Mouse (Mus musculus) kidney, postnatal 14 days (tissue): ENCODE results near the gene Brd3.

Experiments
- DNase-seq: peaks from one replicate; pipeline ENCODE4 v3.0.0; 2022; ENCODE audit warnings: mixed read lengths

The Brd3 gene

DNA sequence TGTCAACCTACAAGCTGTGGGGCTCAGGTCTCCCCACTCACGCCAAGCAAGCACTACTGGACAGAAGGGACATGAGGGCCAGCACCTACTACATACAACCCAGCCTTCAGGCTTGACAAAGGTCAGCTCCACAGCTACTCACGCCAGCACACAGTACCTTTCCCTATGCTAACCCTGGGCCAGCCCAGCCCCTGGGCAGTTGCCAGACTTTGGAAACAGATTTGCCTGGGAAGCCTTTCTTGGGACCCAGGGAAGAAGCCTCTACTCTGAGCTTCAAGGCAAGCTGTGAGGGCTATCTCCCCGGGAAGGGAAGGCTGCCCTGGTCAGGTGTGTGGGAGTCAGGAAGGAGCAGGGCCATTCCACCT is 37.5 kb downstream of the Brd3 start:
- DNase-seq: peak; percentile 62

DNA sequence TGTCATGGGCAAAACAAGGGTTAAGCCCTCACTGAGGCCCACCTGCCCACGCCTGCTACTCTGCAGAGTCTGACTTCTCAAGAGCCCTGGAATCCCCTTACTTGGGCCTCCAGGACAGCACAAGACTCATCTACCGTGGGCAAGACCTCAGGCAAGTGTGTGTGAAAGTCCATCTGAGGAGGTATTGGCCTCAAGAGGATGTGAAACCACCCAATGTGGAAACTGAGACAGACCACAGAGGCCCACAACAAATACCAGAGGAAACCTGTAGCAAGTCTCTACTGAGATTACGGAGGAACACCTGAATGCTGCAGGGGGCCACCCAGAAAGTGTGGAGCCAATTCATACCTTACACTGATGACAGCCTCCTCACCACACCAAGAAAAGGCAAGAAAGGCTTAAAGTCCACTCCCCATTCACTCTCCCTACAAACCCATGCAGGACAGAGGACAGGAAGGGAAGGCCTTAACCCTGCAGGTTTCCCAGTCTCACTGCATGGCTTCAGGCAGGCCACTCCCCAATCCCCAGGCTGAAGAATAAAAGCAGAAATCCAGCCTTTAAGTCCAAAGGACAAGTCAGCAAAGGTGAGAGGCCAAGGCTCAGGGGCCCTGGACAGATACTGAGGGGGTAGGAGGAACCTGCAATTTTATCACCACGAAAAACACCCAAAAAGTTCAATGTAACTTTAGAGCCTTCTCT is 38.0 kb downstream of the Brd3 start:
- DNase-seq: no peak

DNA sequence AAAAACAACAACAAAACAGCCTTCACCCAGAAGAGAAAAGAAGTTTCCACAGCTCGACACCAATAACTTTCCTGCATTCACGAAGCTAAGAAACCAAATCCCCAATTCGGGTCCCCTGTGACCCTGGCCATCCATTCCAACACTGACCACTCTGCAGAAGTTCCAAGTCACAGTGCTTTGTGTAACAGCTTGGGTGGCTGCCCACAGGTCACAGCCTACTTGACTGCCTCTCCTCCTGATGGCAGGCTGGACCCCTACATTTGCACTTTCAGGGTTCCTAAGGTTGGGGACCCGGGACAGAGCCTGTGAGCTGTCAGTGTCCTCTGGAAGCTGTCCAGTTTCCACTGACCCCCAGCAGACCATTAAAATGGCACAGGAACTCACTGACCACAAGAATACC is 44.6 kb downstream of the Brd3 start:
- no peak for DNase-seq

GRCm38 (mm10) chr2:27461881-27462660 is 45.4 kb downstream of the Brd3 start:
- peak; percentile 79 for DNase-seq

DNA sequence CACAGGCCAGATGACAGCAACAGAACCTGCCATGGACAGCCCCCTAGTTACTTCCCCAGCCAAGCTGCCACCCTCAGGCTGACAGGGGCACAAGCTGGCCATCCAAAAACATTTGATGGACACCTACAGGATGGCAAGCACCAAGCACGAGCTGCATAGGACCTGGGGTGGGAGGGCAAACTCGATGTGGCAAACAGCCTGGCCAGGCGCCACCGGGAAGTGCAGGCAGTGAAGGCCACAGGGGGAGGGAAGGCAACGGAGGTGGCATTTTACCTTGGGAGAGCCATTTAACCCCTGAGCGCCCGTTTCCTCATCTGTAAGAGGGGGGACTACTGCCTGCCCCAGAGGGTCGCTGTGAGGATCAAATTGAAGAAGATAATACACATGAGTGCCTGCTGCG is 46.8 kb downstream of the Brd3 start:
- no peak for DNase-seq

DNA sequence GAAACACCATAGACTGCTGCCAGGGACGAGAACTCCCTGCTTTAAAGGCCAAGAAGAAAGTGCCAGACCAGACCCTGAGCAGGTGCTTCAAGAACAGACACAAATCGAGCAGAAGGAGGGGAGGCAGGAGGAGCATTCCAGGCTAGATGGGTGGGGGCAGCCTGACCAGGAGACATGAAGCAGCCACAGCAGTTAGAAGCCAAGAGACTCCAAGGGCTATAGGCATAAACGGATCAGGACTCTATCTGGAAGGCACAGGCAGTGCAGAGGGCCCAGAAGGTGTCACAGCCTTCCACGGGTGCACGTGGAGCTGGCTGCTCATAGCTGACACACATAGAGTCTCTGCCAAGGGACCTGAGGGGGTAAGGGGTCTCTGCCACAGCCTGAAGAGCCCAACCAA is 47.3 kb downstream of the Brd3 start:
- no peak for DNase-seq

- DNase-seq: no peak
Measured at GRCm38 (mm10) chr2:27459735-27460134, 47.7 kb downstream of the Brd3 start.

DNA sequence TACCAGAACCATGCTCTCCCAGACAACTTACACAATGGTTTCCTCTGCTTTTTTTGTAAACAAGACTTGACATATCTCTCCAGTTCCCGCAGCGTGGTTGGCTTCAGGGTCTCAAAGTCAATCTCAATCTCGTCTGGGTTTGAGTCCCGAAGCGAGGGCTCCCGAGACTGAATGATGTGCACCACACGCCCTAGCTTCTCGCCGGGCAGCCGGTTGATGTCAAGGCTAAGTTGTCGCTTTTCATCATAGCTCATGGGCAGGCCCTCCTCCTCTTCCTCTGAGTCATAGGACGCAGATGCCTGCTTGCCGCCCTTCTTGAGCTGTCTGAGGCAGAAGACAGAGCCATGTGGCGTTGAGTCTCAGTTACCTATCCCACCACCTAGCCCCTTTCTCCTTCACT is 57.2 kb downstream of the Brd3 start:
- DNase-seq: no peak

DNA sequence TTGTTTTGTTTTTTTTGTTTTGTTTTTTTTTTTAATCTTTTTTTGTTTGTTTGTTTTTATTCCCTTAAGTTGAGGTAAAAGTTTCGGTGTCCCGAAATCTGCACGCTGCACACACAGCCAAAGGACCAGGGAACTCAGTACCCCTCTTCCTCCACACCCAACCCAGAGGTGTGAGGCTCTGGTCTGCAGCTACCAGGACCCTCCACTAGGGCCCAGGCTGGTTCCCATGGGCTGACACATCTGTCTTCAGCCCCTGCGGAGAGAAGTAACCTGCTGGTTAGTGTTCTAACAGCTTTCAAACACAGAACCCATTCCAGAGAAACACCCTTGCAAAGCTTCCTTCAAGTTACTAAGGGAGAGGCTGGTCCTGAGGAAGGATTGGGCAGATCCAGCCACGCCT is 59.7 kb downstream of the Brd3 start:
- DNase-seq: no peak

DNA sequence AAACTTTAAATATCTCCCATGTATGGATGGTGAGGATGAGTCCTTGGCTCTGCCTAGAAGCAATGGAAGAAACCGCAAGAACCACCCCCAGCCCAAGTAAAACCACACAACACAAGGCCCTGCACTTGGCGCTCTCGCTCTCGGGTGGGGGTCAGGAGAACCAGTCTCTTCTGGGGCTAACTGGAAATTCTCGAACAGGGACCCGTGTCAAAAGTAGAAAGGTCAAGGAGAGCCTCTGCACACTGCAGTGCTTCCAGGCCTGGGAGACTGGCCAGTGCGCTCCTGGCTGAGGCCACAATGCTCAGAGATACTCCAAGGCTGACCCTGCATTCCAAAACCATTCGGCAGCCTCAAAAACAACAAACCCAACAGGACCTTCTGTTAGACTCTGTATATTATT is 60.6 kb downstream of the Brd3 start:
- no peak for DNase-seq

- DNase-seq: no peak
Measured at GRCm38 (mm10) chr2:27445910-27446309, 61.6 kb downstream of the Brd3 start.

GRCm38 (mm10) chr2:27443450-27443708 is 64.1 kb downstream of the Brd3 start:
- DNase-seq: no peak

GRCm38 (mm10) chr2:27442708-27443449 is 64.6 kb downstream of the Brd3 start:
- no peak for DNase-seq

DNA sequence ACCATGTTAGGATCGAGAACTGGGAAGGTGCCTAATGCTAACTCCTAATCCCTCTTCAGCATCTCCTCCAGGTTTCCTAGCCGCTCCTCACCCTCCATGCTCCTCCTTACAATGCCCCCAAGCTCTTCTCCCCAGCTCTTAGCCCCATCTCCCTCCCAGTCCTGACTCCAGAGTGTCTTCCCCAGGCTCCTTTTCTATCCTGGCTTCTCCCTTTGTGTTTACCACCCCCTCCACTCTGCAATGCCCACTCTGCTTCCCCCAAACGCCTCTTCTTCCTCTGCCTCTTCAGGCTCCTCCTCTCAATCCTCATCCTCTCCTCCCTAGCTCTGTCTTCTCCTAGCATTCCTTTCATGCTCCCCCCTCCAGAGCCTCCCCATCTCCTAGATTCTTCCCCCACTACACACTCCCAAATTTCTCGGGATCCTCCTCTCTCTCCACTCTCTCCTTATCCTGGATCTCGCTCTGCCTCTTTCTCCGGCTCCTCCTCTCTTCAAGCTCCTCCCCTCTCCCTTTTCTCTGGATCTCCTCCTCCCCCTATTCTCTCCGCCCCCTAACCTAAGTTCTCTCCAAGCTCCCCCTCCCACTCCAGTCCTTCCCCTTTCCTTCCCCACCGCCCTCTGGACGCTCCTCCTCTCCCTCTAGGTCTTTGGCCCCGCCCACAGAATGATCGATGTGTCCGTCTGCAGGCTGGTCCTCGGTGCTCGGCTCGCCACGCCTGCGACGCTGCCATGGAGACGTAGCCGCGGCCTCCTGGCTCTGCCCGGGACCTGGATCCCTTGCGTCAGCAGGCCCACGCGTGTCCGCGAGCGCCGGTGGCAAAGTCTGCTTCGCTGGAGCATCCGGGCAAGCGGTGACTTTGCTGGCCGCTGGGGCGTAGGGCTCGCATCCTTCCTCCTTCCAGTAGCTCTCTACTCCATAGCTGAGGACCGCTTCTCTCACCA is 65.4 kb downstream of the Brd3 start, which contains the start of gene Brd3os:
Gene Brd3os, plus strand, starts transcription at position 558 of the 941 bp plus-strand sequence.
- peak; percentile 97 for DNase-seq

- DNase-seq: no peak
Measured at GRCm38 (mm10) chr2:27438281-27438680, 69.2 kb downstream of the Brd3 start.

DNA sequence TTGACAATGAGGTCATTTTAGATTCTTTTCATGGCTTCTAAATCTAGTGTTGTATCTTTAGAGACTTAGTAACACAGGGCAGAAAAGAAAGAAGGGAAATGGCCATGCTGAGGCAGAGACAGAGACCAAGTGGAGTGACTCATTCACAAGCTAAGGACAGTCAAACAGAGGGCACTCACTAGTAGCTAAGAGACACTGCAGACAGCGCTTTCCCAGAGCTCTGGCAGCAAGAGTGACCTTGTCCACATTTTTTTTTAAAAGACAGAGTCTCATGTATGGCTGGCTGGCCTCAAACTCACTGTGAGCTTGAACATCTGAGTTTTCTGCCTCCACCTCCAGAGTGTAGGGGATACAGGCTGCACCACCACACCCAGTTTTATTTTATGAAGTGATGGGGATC is 69.6 kb downstream of the Brd3 start:
- no peak for DNase-seq

DNA sequence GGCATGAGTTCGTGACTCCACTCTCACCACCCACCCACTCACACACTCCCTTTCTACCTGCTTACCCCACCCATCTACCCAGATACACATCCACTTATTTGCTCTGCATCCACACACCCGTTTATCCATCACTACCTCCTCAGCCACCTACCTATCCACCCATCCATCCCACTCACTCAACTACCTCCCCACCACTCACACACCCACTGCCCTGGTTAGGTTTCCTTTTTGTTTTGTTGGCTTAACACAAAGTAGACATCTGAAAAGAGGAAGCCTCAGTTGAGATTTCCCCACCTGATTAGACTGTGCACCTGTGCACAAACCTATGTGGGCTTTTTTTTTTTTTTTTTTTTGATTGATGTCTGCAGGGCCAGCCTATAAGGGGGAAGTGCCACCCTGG is 74.9 kb downstream of the Brd3 start:
- no peak for DNase-seq

- no peak for DNase-seq
Measured at GRCm38 (mm10) chr2:27430621-27431020, 76.8 kb downstream of the Brd3 start.

DNA sequence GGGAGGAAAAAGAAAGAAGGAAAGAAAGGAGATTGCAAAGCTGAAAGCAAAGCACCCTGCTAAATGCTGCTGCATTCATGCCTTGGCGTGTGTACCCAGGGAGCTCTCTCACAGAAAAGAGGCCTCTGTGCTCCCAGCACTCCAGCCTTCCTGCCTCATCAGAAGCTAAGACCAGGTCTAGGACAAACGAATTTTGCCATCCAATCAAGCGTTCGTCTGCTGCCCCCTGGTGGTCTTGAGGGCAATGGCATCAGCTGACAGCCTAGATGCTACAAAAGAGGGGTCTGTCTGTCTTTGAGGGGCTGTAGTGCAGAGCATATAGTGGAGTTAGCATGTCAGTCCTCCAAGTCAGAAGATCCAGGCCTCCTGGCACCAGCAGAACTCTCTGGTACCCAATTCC is 79.4 kb downstream of the Brd3 start:
- peak; percentile 87 for DNase-seq

DNA sequence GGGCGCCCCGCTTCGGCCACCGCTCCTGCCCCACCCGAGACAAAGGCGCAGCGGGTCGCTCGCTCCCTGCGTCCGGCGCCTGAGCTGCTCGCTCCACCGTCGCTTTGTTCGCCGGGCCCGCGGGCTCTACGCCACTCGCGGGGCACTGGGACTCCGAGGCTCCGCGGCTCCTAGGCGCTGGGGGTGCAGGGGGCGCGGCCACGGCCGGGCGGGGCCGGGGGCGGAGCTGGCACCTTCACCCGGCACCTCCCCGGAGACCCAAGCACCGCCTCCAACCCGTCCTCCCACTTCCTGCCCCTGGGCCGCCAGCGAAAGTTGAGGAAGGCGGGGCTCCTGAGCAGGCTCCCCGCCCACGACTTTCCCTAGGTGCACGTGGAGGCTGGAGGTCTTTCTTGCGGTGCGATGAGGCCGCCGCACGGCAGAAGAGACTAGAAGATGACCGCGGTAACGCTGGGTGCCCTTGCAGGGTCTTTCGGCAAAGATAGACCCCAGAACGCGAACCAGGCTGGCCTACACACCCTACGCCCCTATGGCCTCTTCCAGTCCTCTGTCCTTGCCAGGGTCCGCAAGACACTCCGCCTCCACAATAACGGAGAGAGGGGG is 80.5 kb downstream of the Brd3 start, which contains the start of gene Vav2:
Gene Vav2, minus strand, starts transcription at position 179 of the 603 bp plus-strand sequence.
- peak; percentile 96 for DNase-seq

DNA sequence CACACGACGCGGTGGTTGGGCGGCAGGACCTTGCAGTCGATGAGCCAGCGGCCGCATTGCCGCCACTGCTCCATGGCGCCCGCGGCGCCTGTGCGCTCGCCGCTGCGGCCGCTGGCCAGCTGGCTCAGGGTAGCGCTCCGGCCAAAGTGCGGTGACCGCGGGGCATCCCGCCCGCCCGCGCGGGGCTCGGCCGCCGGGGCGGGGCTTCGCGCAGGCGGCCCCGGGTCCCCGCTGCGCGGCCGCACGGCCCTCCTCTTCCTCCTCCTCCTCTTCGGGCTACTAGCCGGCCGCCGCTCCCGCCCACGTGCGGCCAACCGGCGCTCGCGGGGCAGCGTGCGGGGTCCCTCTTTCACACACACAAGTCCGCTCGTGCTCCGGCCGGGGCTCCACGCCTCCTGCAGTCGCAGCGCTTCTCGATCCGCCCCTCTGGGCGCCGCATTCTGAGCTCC is 81.0 kb downstream of the Brd3 start:
- DNase-seq: peak; percentile 88

GRCm38 (mm10) chr2:27425751-27426405 is 81.6 kb downstream of the Brd3 start:
- DNase-seq: peak; percentile 58
